Mouse (Mus musculus): ENCODE data around the gene Cdc14a.

The Cdc14a gene

DNA sequence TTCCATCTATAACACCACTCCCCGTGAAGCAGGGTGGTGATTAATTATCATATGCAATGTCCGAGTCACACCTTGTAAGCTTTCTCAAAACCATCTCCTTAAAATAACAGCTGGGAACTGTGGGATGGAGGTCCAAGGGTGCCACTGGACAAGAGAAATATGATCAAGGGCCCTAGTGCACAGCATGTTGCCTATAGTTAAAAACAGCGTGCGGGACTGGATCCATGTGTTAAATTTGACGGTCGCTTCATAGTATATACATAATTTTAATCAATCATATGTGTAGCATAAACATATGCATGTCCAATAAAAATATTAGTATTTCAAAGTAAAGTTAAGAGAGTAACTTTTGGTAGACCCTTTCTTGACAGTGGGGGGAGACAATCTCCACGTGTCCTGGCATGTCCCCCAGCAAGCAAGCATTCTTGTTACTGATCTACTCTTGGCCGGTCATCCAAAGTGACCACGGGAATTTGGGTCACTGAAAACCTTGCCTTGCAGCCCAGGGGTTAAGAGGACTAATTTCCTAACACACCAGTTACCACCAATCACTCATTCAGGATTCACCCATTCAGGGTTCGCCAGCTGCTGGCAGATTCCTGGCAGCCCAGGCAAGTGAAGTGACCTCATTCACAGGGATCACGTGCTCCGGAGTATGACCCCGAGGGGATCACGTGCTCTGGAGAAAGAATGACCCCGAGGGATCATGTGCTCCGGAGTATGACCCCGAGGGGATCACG lies 94.6 kb downstream of the Cdc14a start:
- DNase-seq (ENCODE audit: low spot score in 2 of 2): no peak

DNA sequence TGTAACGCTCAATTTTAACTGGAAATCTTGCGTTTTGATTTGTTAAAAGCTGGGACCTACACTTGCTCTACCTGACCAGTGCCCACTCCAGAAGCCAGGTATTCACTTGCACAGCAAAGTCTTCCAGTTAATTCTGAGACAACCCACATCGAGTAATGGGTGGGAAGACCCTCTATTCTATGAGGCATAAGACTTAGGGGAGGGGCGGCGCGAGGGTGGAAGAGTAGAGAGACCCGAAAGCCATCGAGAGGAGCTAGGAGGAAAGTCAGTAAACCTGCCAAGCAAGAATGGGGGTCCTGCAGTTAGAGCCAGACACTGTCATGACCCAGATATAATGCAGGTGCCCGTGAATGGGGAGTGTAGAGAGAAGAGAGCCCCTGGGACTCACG lies 96.2 kb downstream of the Cdc14a start:
- DNase-seq (ENCODE audit: low spot score in 2 of 2): no peak

DNA sequence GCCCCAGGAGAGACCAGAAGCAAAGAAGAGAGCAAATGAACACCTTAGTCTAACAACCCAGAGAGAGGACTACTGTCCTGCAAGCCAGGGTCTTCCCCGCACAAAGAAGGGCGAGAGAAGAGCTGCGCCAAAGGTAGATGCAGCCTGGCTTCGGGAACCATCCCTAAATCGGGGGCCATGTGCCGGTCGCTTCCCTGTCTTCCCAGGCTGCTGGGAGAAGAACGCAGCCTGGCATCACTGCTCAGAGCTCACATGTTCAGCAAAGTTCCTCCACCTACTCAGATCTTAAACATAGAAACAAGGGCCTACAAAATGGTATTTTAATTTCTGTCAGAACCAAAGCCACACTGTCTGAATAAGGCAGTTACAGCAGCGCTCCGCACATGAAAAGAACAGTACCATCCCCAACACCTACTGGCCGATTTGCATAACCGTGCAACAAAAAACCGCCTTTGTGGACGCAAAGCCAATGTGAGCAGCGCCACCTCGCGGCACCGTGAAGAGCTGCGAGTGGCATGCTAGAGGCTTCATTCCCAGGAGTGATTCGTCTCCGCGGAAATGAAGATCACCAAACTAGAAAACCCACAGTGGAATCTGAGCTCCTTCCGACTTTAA lies 96.7 kb downstream of the Cdc14a start:
- peak; percentile 76 to 89 for DNase-seq (ENCODE audit: low spot score in 2 of 2)

DNA sequence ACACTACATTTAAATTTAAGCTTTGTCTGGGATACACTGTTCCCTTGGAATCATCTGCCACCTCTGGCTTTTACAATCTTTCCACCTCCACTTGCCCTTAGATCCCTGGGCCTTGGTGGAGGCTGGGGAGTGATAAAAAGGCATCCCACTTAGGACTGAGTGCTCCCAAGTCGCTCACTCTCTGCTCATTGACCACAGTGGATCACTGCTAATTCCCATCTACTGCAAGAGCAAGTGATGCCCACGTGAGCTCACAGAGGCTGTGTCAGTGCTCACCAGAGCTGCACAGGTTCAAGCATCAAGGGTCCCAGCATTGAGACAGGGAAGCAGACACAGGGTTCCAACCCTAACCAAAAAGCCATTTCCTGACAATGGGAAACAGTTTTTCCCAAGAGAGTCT lies 98.3 kb downstream of the Cdc14a start:
- no peak for DNase-seq (ENCODE audit: low spot score in 2 of 2)

DNA sequence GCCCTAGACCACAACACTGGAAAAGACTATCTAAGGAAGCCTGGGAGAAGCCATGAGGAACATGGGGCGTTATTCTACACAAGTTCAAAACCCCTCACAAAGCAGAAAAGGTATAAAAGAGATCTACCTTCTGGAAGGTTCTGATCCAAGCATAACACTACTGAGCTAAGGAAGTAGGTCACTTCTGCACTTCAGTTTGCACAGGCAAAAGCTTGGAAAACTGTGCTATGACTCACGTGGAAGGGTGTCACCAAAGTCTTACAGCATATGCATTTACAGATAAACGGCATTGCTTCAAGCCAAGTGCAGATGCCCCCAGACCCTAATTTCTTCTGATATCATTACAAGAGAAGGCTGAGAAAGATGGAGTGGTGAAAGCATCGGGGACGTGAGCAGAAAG lies 104.1 kb downstream of the Cdc14a start:
- DNase-seq (ENCODE audit: low spot score in 2 of 2): no peak

DNA sequence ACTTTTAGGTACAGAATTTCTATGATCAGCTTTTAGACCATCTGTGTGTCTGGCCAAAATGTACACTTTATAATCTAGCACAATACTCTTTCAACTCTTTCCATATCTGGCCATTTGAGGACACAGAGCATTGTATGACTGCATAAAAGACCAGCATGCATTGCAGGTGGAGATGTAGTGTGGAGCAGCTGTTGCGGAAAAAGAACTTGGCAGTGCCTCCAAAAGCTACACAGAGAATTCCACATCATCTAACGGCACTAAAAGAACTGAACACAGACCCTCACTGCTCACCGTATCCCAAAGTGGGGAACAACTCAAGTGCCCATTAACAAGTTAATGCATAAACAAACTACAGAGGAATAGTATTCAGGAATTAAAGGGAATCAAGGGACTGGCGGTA lies 112.0 kb downstream of the Cdc14a start:
- DNase-seq (ENCODE audit: low spot score in 2 of 2): no peak

DNA sequence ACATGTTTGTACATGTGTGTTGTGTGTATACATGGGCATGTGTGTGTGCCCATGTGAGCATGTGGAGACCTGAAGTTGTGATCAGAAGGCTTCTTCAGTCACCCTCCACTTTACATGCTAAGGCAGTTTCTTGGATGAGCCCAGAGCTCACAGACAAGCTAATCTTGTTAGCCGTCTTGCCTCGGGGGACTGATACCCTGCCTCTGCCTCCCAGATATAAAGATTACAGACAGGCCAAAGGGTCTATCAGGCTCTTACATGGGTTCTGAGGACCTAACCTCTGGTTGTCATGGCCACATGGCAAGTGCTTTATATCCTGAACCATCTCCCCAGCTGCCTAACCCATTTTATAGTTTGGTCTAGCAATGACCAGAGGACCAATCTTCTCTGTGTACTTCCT lies 112.7 kb downstream of the Cdc14a start:
- DNase-seq (ENCODE audit: low spot score in 2 of 2): no peak

DNA sequence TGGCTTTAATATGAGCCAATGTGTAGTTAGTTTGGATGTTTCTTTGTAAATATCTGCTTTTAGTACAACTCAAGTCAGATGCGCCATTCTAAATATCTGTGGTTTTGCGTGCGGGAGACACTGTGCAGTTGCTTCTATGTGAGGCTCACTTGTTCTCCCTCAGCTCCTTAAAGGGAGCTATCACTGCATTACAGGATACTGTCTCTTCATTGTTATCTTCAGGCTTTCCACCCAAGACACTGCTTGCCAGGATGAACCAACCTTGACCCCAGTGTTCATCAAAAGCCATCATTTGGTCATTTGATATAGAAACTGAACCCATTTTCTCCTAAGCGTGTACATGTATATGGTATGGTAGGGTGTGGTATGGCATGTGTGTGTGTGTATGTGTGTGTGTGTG lies 113.2 kb downstream of the Cdc14a start:
- DNase-seq (ENCODE audit: low spot score in 2 of 2): no peak

DNA sequence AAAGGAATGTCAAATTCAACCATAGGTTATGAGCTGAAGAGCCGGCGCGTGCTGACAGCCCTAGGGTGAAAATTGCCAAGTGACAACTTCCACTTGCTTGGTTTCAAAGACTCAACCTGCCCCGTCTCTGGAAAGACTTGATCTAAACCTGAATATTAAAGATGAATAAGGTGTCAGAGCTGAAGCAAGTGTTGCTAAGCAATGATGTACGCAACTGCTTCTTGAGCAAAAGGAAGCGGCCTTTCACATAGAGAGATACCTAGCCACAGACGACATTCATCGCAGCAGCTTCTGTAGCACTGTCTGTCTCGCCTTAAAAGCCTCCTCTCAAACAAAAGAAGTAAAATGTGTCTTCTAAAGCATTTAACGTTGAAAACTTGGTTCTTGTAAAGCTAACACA lies 113.8 kb downstream of the Cdc14a start:
- DNase-seq (ENCODE audit: low spot score in 2 of 2): no peak

DNA sequence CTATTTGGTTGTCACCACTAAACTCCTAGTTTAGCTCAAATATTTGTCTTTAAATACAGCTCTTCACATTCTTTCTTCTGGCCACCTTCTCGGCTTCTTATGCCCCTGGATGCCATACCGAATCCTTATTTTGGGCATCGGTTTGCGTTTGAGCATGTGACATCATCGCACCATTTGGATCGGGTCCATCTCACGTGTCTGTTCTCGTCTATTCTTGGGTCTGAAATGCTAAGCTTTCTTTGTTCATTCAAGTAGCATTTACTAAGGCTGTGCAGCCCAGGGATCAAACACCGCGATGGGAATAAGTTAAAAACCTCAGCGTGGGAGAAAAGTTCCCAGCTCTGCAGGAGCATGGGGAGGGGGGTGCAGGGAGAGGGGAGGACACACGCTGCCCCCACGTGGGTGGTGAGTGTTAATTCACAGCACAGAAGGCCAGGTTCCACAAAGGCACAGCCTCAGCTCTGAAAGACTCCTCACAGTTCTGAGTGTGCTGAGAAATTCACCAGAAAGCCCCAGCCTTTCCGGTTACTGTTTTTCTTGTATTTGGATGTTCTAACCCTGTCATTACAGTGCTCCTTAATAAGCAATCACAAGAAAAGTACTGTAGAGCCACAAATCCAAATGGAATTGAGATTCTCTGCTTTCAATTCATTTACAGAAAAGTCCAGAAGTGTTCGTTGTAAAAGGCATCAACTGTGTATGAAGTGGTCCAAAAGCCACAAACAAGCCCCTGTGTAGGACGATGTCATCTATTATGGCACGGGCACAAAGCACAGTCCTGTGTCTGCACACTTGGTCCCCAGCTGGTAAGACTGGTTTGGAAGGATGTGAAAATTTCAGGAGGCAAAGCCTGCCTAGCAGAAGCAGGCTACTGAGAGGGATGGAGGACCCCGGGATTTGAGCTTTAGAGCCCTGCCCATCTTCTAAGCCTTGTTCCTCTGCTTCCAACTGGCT lies 118.8 kb downstream of the Cdc14a start:
- DNase-seq (ENCODE audit: low spot score in 2 of 2): no peak

DNA sequence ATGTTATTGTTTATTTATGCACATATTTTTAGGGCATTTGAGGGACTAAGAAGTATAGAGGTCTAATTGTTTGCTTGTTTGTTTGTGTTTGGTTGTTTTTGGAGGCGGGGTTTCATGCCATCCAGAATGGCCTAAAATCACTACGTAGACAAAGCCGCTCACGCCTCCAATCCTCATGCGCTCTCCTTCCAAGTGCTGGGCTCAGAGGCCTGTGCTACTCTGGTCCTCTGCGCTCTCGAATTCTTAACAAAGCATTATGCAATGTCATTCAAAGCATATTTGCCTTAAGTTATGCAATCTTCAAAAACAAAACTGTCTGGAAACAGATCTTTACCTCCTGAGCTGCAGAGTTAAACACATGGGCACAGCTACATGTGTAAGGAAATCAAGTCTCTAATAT lies 121.3 kb downstream of the Cdc14a start:
- no peak for DNase-seq (ENCODE audit: low spot score in 2 of 2)

DNA sequence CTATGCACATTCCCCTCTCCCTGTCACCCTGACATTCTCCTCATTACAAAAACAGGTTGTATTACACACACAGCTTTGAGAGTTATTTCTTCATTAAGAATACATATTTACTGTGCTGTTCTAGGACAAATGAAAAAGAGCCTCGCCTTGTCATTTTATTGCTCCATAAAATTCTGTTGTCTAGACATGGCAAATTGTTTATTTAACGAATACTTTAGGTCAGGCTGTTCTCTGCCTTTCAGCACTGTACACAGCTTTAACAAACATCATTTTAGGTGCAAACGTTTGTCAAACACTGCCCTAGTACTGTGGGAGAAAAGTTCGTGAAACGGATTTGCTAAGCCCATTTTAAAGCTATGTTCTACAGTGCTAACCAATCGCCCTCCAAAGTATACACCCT lies 122.1 kb downstream of the Cdc14a start:
- no peak for DNase-seq (ENCODE audit: low spot score in 2 of 2)

DNA sequence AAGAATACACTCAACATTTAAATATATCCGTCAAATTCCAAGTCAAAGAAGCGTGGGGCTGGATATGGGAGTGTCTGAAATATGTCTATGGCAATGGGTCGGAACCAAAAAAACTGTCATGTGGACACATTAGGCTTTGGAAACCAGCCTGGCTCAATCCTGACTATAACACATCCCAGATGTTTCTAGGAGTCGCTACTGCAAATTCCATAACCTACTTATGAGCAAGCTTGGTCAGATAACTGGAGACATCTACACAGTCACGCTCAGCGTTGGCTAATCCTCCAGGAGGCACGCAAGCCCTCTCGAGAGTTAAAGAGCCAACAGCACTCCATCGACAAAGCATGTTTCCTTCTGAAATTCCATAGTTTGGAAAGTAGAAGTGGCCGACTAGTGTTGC lies 125.1 kb downstream of the Cdc14a start:
- DNase-seq (ENCODE audit: low spot score in 2 of 2): no peak

DNA sequence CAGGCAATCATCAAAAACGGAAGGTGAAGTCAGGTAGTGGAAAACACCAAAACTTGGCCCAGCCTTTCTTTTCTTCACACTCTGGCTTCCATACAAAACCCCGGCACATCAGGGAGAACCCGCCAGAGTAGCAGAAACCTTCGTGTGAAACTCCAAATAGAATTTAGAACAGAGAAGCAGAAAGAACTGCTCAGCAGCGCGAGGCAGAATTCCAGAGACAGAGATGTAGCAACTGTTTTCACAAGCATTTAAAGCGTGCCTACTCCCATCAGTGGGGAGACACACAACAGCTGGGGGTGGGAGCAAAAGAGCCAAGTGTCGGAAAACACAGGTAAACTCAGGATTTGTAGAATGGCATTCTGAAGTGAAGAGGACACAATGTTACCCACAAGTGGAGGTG lies 125.8 kb downstream of the Cdc14a start:
- DNase-seq (ENCODE audit: low spot score in 2 of 2): no peak

DNA sequence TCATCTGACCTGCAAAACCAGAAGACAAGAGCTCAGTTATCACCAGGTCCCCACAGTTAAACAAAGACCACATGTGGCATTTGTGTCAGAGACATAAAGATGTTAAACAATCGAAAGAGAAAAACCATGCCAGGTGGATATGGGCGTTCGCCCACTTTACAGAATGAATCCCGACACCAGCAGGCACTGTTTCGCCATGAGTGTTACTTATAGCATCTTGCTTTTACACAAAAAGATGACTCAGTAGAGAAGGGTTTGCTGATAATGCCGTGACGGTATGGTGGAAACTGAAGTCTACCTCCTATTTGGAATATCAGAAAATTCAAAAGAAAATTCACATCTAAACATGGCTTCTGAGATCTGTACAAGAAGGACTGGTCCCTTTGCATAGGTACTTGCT lies 126.7 kb downstream of the Cdc14a start:
- DNase-seq (ENCODE audit: low spot score in 2 of 2): no peak

DNA sequence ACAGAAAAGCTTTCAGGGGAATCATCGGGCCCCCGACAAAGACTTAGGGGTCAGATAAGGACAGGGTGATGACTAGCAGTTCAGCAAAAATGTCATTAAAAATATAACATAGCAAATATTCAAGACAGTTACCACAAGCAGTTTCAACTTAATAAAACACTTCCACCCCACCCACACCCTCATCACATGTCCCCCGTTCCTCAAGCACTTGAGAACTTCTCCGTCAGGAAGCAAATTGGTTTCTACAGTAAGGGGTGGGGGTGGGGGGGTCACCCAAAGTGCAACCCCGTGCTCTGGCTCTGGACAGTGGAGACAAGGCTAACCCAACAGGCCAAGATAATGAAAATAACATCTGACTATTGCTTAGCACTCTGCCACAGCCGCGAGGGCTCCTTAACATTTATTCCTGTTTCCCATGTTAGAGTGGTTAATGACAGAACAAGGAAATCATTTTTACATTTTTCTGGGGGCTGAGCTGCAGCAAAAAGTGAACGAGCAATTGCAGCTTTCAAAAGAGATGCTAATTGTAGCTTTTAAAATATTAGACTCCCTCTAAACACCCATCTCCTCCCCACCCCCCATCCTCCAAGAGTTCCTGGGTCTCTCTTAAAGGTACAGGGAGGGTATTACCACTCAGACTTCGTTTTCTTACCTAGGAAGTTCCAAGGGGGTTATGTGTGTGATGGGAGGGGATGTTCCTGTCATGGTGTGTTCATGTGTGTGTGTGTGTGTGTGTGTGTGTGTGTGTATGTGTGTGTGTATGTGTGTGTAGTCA lies 133.6 kb downstream of the Cdc14a start:
- DNase-seq (ENCODE audit: low spot score in 2 of 2): no peak

DNA sequence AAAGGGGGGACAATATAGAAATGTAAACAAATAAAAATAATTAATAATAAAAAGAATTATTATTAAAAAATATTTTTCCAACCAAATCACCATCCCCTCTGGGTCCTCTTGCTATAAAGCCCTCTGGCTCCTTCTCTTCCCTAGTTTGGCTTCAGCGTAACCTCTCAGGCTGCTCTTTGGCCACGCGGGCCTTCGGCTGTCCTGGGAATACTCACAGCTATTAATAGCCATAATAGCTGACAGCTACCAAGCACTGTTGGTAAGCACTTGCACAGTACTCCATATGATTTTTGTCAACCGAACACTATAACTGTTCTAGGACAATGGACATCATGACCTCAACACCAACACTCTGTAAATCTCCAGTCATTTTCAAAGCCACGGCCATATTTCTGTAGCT lies 135.0 kb downstream of the Cdc14a start:
- no peak for DNase-seq (ENCODE audit: low spot score in 2 of 2)

DNA sequence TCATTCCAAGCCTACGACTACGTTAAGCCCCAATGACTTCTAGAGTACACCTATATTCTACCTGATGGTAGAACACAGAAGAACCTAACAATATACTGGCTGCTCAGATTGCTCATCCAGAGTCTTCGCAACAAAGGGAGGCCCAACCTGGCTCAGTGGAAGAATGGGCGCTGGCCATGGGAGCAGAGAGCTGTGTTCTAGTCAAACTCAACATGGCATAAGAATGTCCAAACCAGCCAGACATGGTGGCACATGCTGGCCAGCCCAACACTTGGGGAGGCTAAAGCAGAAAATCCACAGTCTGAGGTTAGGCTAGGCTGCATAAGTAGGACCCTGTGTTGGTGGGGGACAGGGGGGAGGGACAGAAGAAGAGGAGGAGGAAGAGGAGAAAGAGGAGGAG lies 139.1 kb downstream of the Cdc14a start:
- DNase-seq (ENCODE audit: low spot score in 2 of 2): no peak

DNA sequence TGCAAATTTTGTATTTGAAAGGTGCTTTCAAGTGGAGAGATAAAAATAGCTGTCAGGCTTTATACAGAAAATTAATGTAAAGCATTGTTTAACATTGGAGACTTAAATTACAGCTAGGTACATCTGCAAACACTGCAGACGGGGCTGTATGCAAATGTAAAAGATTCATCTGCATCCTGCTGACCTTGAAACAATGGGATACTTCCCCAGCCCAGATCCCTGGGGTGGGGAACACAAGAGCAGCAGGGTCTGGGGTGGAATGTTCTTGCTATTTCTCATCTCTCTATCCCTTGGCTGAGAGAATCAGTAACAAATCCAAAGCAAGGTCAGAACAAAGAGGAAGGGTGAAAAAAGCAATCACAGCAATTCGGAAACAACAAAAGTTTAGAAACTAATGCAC lies 139.8 kb downstream of the Cdc14a start:
- DNase-seq (ENCODE audit: low spot score in 2 of 2): no peak

DNA sequence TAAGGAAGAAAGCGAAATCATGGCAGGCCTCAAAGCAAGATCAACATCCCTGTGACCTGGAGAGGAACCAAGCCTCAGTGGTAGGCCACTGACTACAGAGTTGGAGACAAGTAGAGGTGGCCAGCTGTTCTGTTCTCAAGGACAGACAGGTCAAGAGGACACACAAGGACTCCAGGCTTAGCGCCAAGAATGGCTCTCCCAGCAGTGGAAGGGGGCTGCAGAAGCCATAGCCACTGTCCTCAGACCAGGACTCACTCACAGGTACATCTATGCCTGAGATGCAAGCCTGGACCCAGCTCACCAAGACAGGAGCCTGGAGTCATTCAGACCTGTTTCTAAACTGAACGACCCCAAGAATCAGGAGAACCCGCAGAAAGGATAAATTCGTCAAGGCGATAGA lies 142.2 kb downstream of the Cdc14a start:
- DNase-seq (ENCODE audit: low spot score in 2 of 2): no peak

DNA sequence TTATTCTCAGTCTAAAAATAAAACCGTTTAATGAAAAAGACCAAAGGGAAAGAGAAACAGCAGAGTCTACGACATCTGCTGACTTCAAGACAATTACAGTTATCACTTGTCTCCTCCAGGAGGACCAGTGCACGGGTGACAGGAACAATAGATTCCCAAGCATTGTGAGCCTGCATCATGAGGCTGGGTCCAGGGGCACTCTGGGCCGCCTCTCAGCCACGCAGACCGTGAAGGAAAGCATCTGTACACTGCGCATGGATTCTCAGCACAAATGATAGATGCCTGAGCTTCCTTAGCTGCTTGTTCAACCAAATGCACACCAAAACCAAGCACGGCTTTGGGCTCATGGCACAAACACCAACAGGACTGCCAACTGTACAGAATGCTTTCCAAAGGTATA lies 146.7 kb downstream of the Cdc14a start:
- DNase-seq (ENCODE audit: low spot score in 2 of 2): no peak

DNA sequence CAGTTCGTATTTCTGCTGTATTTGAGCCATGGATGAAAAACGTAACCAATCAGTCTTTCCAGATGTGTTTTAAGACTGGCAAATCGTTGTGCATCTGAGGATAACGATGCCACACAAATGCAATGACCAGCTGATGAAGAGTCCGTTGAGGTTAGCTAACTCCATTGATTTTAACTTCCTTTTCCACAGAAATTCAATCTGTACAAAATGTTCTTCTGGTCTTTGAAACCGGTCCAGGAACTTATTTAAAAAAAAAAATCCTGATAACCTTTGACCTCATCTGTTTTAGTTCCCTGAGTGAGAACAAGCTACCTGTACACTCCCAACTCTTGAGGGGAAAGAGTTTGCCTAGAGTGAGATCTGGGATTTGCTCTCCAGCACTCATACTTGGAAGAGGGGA lies 152.2 kb downstream of the Cdc14a start:
- DNase-seq (ENCODE audit: low spot score in 2 of 2): no peak

All from cerebellum, postnatal 4 days (tissue).